Mouse (Mus musculus) ES-E14 (cell line): ENCODE results near the gene Ythdf1. TPM values are rescaled to one million over a fixed set of nuclear protein-coding genes. Genes with fewer than 3 reads are reported as not detected.

Source experiments
- DNase-seq: peaks from one replicate; pipeline ENCODE4 v3.0.0-alpha.2; 2013; ENCODE audit warnings: low read depth, low spot score
- H3K27ac ChIP-seq: 2 replicates; pipeline ENCODE4 v1.5.1; 2012; ENCODE audit warnings: low read depth, mild to moderate bottlenecking, low read length, moderate library complexity, mixed read lengths; ENCODE audit not compliant: poor library complexity, insufficient read depth, severe bottlenecking
- H3K36me3 ChIP-seq: 2 replicates; pipeline ENCODE4 v1.6.1; 2012; ENCODE audit warnings: mild to moderate bottlenecking, low read length, moderate library complexity, mixed read lengths; ENCODE audit not compliant: control insufficient read depth, poor library complexity, insufficient read depth, severe bottlenecking
- H3K4me1 ChIP-seq, 2 experiments: fragments of 150-350 bp in 1 of 2; sonication (generic) in 1 of 2; 2 replicates each; pipeline ENCODE4 v1.6.1; 2012; ENCODE audit warnings: low read length in 2 of 2, mild to moderate bottlenecking in 1 of 2, mixed read lengths in 1 of 2; ENCODE audit not compliant: control insufficient read depth in 2 of 2, insufficient read depth in 2 of 2, poor library complexity in 1 of 2
- H3K4me3 ChIP-seq, 2 experiments: fragments of 150-350 bp in 1 of 2; sonication (generic) in 1 of 2; 2 replicates each; pipeline ENCODE4 v1.5.1; 2012; ENCODE audit warnings: low read length in 2 of 2, low read depth in 1 of 2, mild to moderate bottlenecking in 1 of 2, mixed read lengths in 1 of 2; ENCODE audit not compliant: insufficient read depth in 1 of 2, poor library complexity in 1 of 2, severe bottlenecking in 1 of 2
- H3K9ac ChIP-seq: 2 replicates; pipeline ENCODE4 v1.6.1; 2012; ENCODE audit warnings: low read depth, mild to moderate bottlenecking, low read length, mixed read lengths; ENCODE audit not compliant: poor library complexity, insufficient read depth, severe bottlenecking
- H3K9me3 ChIP-seq: fragments of 150-350 bp; sonication (generic); 2 replicates; pipeline ENCODE4 v1.6.1; 2012; ENCODE audit warnings: low read depth, mild to moderate bottlenecking, low read length; ENCODE audit not compliant: control insufficient read depth, insufficient read depth
- CHD2 ChIP-seq: IDR thresholded peaks from 2 replicates; pipeline ENCODE4 v1.6.1; 2014; ENCODE audit warnings: mild to moderate bottlenecking, low read depth, low read length, inconsistent platforms
- HCFC1 ChIP-seq: IDR thresholded peaks from 2 replicates; pipeline ENCODE4 v1.6.1; 2012; ENCODE audit warnings: low read length, inconsistent platforms, borderline replicate concordance; ENCODE audit not compliant: insufficient read depth
- MAFK ChIP-seq: IDR thresholded peaks from 2 replicates; pipeline ENCODE4 v1.6.1; 2014; ENCODE audit warnings: mild to moderate bottlenecking, low read depth, low read length, inconsistent platforms; ENCODE audit not compliant: insufficient read depth
- ZC3H11A ChIP-seq: IDR thresholded peaks from 2 replicates; pipeline ENCODE4 v1.6.1; 2012; ENCODE audit warnings: low read depth, mild to moderate bottlenecking, inconsistent platforms, low read length, borderline replicate concordance
- ZNF384 ChIP-seq: IDR thresholded peaks from 2 replicates; pipeline ENCODE4 v1.6.1; 2012; ENCODE audit warnings: low read depth, low read length, inconsistent platforms
- in situ Hi-C, 2 experiments: fragments of 600-800 bp; cut with MboI; formaldehyde crosslinking; loops; one replicate each; pipeline ENCODE4 v1.15.1; 2025; ENCODE audit warnings: low sequenced_read_pairs in 2 of 2, inconsistent platforms in 1 of 2; ENCODE audit not compliant: unreplicated experiment in 2 of 2
- total RNA-seq: library from RNA; depleted of rRNA; stranded (reverse); fragments of 300-350 nt; gene quantifications from 2 replicates; pipeline ENCODE4 v1.2.3, GENCODE M21; 2012

The Ythdf1 gene
- total RNA-seq, 1 experiment = 58.4 TPM

DNA sequence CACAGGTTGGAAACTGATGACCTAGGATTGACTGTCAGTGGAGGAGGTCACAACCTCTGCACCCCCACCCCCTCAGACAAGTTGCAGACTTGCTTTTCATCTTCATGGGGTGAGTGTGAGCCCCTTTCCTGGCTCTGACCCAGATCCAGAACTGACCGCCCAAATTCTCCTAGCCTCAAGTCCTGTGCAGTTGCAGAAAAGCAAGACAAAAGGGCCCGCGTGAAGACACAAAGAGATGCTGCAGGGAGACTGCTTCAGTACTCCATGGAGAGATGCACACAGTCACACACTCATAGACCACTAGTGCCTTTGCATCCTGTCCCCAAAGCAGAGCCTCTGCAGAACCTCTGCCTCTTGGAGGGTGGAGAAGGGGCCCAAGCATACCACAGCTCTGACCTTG, 25.4 kb downstream of the Ythdf1 start:
- in situ Hi-C loops = loop anchor here (10.0 kb wide), 1 partner anchor 91 kb away; no protein-coding TSS in a partner anchor
- H3K9ac ChIP-seq = no peak overlapping the region
- no peaks in the 10 kb centered on the region for H3K36me3 ChIP-seq
- H3K4me1 ChIP-seq = peaks cover 2 to 8% of the 10 kb centered on the region in 2 experiments; a peak in 3 of 4 replicates
- H3K4me3 ChIP-seq = no peak overlapping the region
- H3K27ac ChIP-seq = no peak overlapping the region
- no peaks in the 10 kb centered on the region for H3K9me3 ChIP-seq
- DNase-seq = no peak
- TF ChIP-seq CHD2 = no peak
- no peak for TF ChIP-seq HCFC1
- no peak for TF ChIP-seq MAFK
- no peak for TF ChIP-seq ZNF384
- TF ChIP-seq ZC3H11A = no peak

DNA sequence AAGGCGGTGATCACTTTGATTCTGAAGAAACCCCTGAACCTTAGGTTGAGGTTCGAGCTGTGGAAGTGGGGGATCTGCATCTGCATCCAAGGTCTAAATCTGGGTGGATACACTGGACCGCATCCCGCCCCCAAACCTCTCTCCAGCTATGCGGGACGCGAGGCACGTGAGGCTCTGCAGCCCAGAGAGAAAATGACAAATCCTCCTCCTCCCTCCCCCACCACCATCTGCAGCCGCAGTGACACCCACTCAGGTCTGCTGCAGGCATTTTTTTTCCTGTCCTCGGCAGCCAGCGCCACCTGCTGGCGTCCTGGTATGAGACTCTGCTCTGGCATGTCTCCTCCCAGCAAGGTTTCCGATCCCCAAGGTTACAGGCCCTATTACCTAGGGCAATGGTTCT, 26.0 kb downstream of the Ythdf1 start:
- no peaks in the 10 kb centered on the region for H3K36me3 ChIP-seq
- in situ Hi-C loops = loop anchor here (10.0 kb wide), 1 partner anchor 90 kb away; no protein-coding TSS in a partner anchor
- no peak overlapping the region for H3K9ac ChIP-seq
- H3K27ac ChIP-seq = no peak overlapping the region
- peaks cover 3 to 13% of the 10 kb centered on the region in 2 experiments; a peak in 3 of 4 replicates for H3K4me1 ChIP-seq
- TF ChIP-seq MAFK (no peak), HCFC1 (no peak), CHD2 (no peak), ZNF384 (peak; percentile 94)
- H3K9me3 ChIP-seq = no peaks in the 10 kb centered on the region
- peak overlapping the region; percentile 68 to 77; a peak in 3 of 4 replicates for H3K4me3 ChIP-seq
- peak; percentile 88 for DNase-seq

DNA sequence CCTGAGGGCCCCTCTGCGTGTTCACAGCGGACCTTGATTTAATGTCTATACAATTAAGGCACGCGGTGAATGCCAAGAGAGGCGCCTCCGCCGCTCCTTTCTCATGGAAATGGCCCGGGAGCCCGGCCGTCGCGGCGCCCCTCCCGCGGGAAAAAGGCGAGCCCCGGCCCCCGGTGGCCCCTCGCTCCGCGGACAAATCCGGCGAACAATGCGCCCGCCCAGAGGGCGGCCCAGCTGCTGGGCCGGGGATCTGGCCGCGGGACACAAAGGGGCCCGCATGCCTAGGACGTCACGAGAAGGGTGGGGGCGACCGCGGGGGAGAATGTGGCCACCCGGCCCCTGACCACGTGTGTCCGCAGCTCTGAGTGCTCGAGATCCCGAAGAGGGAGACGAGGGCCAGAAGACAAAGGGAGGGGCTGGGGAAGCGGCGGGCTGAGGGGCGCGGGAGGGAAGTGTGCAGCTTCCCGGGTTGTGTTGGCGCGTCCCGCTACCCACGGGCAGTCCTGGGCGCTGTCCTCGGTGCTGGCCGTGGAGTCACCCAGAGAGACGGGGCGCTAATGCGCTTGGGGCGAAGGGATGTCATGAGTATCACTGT, 26.6 kb downstream of the Ythdf1 start:
- Histone ChIP-seq H3K36me3 (no peaks in the 10 kb centered on the region), H3K4me1 (peaks cover 5 to 18% of the 10 kb centered on the region in 2 experiments; a peak in 3 of 4 replicates), H3K27ac (no peak overlapping the region), H3K9me3 (no peaks in the 10 kb centered on the region), H3K4me3 (peak overlapping the region; percentile 68 to 77), H3K9ac (0 out of 2 replicates have a peak overlapping the region, but pooled peaks have one; percentile 27)
- no peak for DNase-seq
- in situ Hi-C loops = loop anchor here (10.0 kb wide), 1 partner anchor 89 kb away; no protein-coding TSS in a partner anchor
- no peak for TF ChIP-seq MAFK
- no peak for TF ChIP-seq CHD2

DNA sequence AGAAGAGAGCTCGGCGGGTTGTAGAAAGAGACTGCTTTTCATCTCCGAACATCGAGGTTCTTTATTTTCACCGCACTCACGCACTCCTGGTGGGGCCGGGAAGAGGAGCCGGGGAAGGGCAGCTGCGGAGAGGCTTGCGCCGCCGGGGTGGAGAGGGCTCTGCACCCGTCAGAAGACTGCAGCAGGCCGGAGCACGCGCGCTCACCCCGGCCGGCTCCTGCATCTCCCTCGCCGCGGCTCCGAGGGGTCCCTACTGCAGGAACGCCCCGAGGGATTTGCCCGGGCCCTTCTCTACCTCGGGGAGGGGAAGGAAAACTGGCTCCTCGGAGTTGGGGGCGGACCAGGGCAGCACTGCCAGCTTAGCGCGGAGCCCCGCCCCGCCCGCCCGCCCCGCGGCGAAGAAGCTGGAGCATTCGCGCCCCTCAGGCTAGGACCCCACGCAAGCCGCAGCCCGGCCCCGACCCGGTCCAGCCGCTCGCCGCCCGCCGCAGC, 27.2 kb downstream of the Ythdf1 start:
- no peaks in the 10 kb centered on the region for H3K36me3 ChIP-seq
- H3K9ac ChIP-seq = peak overlapping the region; percentile 60
- in situ Hi-C loops = loop anchor here (10.0 kb wide), 1 partner anchor 89 kb away; no protein-coding TSS in a partner anchor
- H3K27ac ChIP-seq = no peak overlapping the region
- DNase-seq = no peak
- peaks cover 5 to 18% of the 10 kb centered on the region in 2 experiments; a peak in 3 of 4 replicates for H3K4me1 ChIP-seq
- H3K4me3 ChIP-seq = peak overlapping the region; percentile 68 to 77
- no peaks in the 10 kb centered on the region for H3K9me3 ChIP-seq
- TF ChIP-seq MAFK = no peak
- no peak for TF ChIP-seq HCFC1
- no peak for TF ChIP-seq CHD2
- no peak for TF ChIP-seq ZNF384
